Mouse (Mus musculus) lung, postnatal 25 days (tissue): Measurements from ENCODE around the gene Plekhg5.
"Not testable (repeated sequence)": the region's sequence is repeated elsewhere in the genome, so short reads cannot be mapped to it uniquely, and the experiment has no call there.

Experiments used
- DNase-seq: peaks from one replicate; pipeline ENCODE4 v3.0.0; 2022; ENCODE audit warnings: low spot score

Gene Plekhg5

DNA sequence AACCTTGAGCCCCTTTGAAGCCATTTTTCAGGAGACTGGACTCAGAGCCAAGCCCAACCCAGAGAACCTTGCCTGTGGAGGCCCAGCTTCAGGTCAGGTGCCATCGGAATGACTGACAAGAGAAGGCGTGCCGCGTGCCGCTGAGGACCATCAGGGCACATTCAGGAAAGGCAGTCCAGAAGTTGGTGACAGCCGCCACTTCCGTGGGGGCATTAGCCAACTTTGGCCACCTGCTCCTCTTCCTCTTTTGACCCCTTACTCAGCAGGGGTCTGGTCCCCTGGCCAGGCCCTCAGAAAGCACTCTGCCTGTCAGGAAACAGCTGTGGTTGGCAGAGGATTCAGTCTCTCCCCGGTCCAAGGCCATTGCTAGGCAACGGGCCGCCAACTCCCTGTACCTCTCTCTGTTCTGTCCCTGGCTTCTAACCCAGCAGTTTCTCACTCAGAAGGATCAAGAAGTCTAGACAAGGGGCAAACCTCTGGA is at the start of gene Plekhg5:
Plekhg5 (plus strand) TSS at position 378 of the 481 bp plus-strand sequence.
- DNase-seq = peak; percentile 78

DNA sequence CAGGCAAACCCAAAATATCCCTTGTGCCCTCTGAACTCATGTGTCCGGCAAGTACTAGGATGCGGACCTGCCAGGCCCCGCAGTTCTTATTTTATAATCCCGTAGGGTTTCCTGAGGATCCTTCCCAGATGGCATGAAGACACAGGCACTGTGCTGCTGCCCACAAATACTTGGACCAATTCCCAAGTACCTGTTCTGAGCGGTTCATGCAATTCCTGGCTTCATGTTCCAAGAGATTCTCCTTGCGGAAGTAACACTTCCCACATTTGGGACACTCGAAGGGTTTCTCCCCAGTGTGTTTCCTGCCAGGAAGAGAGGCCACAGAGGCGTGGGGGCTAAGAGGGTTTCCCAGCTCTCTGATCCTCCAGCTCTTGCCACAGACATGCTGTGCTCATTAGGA is 49.8 kb upstream of the Plekhg5 start:
- DNase-seq = no peak

DNA sequence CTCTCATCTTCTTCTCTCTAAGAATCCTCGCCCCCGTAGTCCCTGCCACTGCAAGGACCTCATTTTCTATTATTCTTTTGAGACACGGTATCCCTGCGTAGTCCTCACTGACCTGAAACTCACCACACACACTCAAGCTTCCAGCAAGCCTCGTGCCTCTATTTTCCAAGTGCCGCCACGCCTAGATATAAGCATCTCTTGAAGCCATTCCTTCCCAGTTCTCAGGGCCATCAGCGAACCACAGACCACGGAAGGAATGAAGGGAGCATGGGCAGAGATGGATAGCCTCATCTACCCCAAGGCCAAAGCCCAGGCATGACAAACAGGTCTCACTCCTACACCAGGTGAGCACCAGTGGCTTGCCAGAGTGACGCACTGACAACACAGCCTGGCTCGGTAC is 47.8 kb upstream of the Plekhg5 start:
- peak; percentile 31 for DNase-seq

DNA sequence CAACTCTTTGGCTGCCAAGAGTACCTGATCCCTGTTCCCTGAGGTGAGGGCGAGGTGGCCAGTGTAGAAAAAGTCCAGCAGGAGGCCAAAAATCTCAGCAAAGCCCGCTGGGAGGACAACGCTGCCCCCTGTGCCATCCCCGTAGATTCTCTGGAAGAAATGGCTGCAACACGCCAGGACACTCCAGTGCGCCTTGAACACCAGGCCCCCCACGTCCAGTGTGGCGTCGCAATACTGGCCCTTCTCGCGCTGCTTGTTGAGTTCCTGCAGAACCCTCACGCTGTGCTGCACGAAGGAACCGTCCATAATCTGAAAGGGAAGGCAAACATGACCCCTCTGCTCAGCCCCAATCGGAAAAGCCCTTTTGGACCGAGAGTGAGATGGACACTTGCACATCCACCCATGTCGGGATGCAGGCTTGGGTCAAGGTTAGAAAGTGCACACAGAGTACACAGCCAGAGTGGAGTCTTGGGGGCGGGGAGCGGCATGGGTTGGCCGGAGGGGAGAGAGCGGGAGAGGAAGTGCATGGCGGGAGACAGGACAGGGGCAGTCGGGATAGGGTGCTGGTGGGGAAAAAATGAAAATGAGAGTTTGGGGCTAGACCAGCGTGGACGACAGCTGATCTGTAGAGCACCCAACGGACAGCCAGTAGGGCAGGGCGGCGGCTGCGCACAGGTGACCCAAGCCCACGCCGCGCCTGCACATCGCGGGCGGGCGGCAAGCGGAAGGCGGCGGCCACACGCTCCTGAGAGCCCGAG is 45.4 kb upstream of the Plekhg5 start:
- DNase-seq = peak; percentile 30

DNA sequence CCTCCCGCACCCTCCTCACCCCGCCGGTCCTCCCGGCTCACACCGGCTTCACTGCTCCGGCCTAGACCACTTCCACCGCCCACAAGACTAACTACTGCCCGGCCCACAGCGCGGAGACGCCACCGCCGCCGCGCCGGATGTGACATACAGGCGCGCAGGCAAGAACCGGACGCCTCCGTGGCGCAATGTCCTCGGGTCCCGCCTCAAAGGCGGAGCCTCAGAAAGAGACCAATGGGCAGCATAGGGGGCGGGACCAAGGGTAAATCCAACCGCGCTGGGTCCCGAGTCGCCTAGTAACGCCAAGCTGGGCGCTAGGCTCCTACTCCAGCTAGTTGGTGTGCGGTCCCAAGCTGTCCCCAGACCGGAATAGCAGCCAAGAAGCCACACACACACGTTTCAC is 44.8 kb upstream of the Plekhg5 start, which contains the start of gene Zbtb48:
Zbtb48 (minus strand) TSS at position 148 of the 400 bp plus-strand sequence.
- peak; percentile 98 for DNase-seq

DNA sequence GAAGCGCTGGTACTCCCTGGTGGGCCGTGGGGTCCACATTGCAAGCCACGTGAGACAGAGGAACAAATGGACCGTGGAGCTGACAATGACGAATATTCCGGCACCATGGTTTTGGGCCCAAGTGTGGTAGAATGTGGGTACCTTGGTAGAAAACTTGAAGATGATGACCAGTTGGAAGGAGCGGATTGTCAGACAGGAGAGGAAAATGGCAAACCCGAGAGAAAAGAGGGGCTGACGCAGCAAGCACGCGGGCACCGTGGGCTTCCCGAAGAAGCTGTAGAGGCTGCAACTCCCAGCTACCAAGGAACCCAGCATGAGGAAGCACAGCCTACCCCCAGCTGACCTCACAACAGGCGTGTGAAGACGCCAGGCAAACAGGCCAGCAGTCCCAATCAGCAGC is 43.8 kb upstream of the Plekhg5 start:
- no peak for DNase-seq

DNA sequence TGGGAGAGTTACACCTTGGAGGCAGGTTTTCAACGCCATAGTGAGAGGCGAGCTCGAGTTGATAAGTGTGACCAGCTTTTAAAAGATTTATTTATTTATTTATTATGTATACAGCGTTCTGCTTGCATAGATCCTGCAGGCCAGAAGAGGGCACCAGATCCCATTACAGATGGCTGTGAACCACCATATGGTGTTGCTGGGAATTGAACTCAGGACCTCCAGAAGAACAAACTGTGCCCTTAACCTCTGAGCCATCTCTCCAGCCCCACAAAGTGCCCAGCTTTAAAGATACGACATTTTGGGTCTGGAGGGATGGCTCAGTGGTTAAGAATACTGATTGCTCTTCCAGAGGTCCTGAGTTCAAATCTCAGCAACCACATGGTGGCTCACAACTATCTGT is 43.2 kb upstream of the Plekhg5 start:
- DNase-seq = no peak

DNA sequence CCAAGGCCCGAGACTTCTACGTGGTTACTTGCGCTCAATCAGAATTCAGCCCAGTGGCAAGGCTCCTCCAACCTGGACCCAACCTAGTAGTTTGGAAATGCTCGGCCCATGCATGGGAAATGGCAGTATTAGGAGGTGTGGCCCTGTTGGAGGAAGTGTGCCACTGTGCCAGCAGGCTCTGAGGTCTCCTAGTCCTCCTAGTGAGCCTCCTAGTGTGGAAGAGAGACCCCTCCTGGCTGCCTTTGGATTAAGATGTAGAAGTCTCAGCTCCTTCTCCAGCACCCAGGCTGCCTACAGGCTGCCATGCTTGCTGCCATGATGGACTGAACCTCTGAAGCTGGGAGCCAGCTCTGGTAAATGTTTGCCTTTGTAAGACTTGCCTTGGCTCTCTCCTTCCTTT is 42.3 kb upstream of the Plekhg5 start:
- DNase-seq = peak; percentile 48

DNA sequence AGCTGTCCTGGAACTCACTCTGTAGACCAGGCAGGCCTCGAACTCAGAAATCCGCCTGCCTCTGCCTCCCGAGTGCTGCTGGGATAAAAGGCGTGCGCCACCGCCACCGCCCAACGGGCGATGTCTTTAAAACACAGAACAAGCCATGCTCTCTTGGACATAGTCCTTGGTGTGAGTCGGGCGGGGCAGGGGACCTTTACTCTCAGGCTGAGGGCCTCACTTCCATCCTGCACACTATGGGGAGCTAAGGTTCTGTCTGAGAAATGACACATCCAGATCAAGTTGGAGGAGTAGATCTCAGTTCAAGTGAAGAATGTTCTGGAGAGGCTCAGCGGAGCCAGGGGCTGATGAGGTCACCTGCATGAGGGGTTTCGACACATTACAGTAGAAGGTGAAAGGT is 39.4 kb upstream of the Plekhg5 start:
- no peak for DNase-seq

DNA sequence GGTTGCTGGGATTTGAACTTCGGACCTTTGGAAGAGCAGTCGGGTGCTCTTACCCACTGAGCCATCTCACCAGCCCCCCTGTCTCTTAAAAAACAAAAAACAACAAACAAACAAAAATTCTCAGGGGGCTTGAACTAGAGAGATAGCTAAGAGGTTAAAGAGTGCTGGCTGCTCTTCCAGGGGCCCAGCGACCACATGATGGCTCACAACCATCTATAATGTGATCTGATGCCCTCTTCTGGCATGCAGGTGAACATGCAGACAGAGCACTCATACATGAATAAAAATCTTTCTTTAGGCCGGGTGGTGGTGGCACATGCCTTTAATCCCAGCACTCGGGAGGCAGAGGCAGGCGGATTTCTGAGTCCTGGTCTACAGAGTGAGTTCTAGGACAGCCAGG is 35.8 kb upstream of the Plekhg5 start:
- not testable (repeated sequence) for DNase-seq

DNA sequence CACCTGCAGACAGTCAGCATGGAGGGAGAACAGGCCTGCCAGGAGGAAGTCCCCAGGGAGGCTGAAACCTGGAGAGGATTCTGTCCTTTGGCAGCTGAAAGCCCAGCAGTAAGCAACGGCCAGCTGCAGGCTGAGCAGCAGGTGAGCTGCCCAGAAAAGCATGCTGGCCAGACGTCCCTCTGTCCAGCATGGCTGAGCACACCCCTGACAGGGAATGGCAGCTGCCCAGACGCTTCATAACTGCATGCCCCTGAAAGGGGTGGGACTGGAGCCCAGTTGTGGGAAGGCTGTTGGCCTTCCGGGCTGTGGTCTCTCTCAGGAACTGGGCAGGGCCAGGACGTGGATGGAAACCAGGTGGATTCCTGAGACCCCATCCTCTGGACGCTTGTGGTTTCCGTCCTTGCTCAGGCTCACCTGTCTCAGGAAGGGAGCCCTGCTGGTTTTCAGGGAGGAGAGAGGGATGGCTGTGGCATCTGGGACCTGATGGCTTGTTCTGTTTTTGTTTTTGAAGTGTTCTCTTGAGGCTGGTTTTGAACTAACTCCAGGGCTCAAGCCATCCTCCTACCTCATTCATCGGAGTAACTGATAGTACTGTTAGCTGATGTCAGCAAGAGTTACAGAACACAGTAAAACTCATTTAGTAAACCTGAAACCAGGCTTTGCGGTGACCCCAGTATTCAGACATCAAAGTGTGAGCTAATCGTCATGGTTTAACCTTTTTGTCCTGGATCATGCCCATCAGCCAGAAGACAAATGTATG is 33.9 kb upstream of the Plekhg5 start, which contains the start of gene Tas1r1:
Tas1r1 (minus strand) TSS at position 344 of the 760 bp plus-strand sequence.
- DNase-seq = no peak

DNA sequence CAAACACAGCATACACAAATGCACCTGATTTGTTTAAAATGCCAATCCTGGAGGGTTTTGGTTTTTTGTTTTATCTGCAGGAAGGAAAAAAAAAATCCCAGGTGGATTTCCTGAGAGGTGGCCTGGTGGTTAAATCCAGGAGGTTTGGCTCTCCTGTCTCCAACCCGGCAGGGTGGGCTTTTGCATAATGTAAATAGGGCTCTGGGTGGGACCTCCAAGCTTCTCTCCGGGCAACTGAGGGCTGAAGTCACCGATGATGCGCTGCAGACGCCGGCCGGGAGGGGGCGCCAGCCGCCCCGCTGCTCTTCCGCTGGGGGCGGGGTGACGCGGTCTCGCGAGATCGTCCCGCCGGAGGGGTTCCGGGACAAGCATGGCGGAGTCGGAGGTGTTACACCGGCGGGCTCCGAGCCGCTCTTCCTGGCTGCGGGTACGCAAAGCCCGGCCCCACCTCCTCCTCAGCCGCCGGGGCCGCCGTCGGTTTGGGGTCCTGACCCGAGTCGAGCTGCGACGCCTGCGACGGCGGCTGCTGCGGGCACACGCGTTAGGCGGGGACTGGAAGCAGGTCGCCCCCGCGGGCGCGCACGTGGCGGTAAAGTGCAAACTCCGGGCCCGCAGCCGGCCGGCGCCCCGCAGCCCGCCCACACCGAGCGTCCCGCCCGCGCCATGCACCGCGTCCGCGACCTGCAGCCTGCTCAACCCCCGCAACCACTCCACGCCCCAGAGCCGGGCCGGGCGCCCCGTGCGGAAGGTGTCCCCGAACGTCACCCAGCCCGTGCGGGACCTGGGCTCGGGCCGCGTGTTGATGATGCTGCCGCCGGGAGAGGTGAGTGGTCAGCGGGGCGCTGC is 33.1 kb upstream of the Plekhg5 start, which contains the start of gene Nol9:
Nol9 (plus strand) TSS at position 337 of the 846 bp plus-strand sequence.
- peak; percentile 92 for DNase-seq

DNA sequence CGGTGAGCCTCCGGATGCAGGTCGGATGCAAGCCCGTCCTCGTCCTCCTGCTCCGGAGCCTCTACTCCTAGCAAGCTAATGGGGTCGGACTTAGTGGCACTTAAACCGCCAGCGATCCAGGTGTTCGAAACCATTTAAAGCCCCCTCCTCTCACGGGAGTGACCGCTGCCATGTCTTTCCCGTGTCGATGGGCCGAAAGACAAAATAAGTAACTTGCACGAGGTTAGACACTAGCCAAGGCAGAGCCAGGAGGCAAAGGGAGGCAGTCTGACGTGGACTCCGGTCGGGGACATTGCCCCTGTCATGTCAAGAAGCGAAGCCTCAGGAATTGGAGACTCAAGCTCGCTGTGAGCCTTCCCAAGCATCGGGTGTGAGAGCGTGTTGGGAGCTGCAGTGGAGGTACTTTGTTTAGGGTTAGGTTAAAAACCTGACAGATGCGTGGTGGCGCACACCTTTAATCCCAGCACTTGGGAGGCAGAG is 32.4 kb upstream of the Plekhg5 start:
- DNase-seq = no peak

DNA sequence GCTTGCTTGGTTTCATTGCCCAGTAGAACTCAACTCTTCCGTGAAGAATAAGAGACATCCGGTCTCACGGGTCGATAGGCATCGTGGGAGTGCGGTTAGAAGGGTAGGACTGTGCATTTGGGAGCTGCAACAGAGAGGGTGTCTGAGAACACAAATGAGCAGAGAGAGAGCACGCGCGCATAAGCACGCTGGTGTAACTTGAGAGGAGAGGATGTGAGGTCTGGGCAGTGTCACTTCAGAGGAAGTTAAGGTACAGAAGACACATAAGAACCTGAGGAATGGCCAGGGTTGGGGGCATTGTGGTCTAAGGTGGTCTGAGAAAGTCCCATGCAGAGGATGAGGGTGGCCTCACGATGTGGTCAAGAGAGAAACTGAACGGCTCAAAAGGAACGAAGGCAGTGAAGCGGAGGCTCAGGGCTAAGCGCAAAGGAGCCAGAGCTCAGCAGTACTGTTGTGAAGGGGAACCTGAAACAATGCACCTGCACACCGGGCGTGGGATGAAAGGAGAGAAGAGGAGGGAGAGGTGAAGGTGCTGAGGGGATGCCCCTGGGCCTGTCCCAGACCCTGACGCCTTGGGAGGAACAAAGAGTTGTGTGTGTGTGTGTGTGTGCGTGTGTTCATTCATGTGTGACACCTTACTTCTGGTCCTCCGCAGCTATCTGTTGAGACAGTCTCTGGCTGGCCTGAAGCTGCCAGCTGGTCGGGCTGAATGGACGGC is 30.2 kb upstream of the Plekhg5 start:
- DNase-seq = no peak

DNA sequence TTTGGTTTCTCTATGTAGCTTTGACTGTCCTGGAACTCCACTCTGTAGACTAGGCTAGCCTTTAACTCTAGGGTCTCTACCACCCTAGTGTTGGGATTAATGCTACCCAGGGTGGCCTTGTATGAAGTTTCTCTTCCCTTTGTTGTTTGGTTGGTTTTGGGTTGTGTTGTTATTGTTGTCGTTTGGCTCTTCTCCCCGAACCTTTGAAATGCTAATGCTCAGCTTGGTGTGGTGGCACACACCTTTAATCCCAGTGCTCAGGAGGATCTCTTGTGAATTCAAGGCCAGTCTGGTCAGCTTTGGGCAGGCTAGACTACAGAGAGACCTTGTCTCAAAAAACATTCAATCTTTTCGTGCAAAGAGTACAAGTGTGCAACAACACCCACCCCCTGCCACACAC is 29.1 kb upstream of the Plekhg5 start:
- no peak for DNase-seq

DNA sequence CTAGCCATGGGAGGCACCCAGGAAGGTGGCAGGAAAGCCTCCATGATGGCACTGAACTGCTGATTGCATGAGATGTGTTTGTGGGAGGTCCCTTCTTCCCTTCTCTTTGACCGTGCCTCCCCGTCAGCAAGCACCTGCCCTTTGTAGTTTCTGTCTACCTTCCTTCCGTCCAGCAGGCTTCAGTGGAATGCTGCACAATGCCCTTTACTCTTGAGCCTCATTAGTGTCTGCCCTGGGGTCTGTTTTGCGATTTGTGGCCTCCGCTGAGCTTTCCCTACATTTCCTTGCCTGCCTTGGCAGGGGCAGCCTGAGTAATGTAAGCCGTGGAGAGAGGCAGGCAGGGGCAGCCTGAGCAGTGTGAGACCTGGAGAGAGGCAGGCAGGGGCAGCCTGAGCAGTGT is 27.7 kb upstream of the Plekhg5 start:
- DNase-seq = no peak

DNA sequence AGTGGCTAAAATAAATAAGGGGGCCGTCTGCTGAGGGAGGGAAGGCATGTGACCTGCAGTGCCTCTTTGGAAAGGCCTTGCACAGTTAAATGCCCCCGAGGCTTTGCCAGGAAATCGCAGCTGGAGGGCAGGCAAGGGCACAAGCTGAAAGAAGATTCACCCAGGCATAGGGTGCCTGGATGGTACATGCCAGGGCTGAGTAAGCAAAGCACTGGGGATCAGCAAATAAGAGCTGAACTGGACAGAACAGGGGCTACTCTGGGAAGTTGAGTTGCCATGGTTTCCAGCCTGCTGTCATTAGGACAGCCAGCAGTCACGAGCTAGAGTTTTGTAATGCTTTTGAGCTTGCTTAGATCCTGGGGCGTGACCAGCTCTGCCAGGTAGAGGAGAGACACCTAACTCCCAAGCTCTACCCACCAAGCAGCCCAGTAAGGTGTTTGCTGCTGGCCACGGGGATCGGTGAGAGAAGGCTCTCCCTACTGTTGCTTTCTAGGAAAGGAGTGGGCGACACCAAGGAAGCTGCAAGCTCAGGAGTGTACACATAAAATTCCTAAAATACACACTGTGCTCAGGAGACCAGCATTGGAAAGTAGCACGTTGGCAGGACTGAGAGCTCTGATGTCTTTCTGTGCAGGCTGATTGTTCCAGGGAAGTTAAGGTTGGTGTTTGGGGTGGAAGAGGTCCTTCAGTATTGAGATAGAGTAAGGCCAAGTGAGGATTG is 9.7 kb upstream of the Plekhg5 start:
- DNase-seq = no peak

DNA sequence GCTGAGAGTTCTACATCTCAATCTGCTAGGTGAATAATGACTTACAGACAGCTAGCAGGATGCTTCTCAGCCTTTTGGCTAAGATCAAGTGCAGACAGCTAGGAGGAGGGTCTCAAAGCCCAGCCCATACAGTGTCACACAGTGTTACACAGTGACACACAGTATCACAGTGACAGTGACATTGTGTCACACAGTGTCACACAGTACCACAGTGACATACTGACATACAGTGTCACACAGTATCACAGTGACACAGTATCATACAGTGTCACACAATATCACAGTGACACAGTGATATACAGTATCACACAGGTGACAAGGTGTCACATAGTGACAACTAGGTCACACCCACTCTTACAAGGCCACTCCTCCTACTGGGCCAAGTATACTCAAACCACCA is 5.0 kb upstream of the Plekhg5 start:
- DNase-seq = no peak

DNA sequence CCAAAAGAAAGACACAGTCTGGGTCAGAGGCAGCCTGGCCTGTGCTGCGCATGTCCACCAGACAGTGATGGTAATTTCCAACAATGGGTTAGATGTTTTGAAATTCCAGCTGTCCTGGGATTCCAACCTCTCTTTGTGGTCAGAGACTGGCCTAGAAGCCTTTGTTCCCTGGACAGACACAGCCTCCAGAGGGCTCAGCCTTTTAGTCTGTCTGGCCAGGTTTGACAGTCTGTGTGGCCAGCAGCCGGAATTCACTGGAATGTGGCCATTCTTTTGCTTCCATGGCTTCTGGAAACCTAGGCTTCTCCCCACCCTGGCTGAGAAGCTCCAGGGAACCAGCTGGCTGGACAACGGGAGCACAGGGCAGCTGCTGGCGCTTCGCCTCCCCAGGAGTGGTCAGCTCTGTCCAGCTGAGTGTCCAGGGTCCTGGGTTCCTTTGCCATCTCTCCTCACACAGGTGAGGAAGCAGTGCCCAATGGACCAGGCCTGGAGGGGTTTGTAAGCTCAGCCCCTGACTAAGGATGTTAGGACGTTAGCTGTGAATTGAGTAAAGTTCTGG is 4.1 kb upstream of the Plekhg5 start:
- DNase-seq = no peak

DNA sequence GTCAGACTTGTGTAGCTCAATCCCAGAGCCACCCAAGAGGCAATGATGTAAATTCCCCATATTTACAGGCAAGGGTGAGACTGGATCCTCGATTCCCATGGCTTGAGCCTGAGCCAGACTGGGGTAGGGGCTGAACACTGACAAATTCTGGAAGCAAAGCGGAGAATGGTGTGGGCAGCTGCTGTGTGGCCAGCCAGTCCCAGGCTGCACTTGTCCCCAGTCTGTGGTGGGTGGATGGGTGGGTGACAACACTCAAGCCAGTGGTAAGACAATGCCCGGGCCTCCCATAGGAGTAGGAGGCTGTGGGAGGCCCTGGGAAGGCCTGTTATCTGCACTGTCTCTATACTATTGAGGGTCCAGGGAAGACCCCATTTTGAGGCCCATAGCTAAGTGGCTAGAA is 3.1 kb upstream of the Plekhg5 start:
- no peak for DNase-seq
